In genomic region chr7:82722486-82723123, GRCm38 (mm10) we compare ENCODE assay signal across 18 mouse cellular contexts.
DNase-seq lines count a peak whose midpoint lies in the region; ATAC-seq lines count a peak whose summit lies in the region.
"Had no signal": no experiment of that assay in that cellular context is flagged by ENCODE, and none has a peak within 500 bp of the region (broad histone marks: within the 10 kb centered on the region; RNA-seq: fewer than 3 reads in every experiment).

No protein-coding gene starts in this region.

- H3K27ac ChIP-seq in heart, embryonic 13.5 days (replicated peaks) = peak overlapping the region; percentile 16
- H3K27ac ChIP-seq in midbrain, embryonic 11.5 days (ENCODE audit: low read depth, low read length) = no peak overlapping the region
- no peak overlapping the region for H3K27ac ChIP-seq in midbrain, embryonic 13.5 days
- peak overlapping the region; percentile 77 for H3K27ac ChIP-seq in embryonic facial prominence, embryonic 14.5 days (replicated peaks; ENCODE audit: low read depth, low read length)
- peak overlapping the region; percentile 50; the same call in 1 of the 2 replicates for H3K27ac ChIP-seq in limb, embryonic 15.5 days
- H3K27ac ChIP-seq: hindbrain, embryonic 14.5 days; liver, embryonic 12.5 days; midbrain, embryonic 10.5 days had no signal

- H3K4me2 ChIP-seq in heart, embryonic 13.5 days = no peak overlapping the region
- no peak overlapping the region for H3K4me2 ChIP-seq in midbrain, embryonic 11.5 days
- no peak overlapping the region for H3K4me2 ChIP-seq in midbrain, embryonic 13.5 days (replicated peaks)
- no peak overlapping the region for H3K4me2 ChIP-seq in embryonic facial prominence, embryonic 14.5 days (ENCODE audit: low read depth, low read length)
- no peak overlapping the region for H3K4me2 ChIP-seq in limb, embryonic 15.5 days
- H3K4me2 ChIP-seq: hindbrain, embryonic 14.5 days; liver, embryonic 12.5 days; lung, embryonic 14.5 days had no signal

- no peaks in the 10 kb centered on the region for H3K9me3 ChIP-seq in heart, embryonic 13.5 days
- no peaks in the 10 kb centered on the region for H3K9me3 ChIP-seq in midbrain, embryonic 11.5 days (ENCODE audit: control insufficient read depth, low read length)
- no peaks in the 10 kb centered on the region for H3K9me3 ChIP-seq in midbrain, embryonic 13.5 days
- H3K9me3 ChIP-seq in embryonic facial prominence, embryonic 14.5 days (ENCODE audit: control insufficient read depth, low read length) = no peaks in the 10 kb centered on the region
- H3K9me3 ChIP-seq in limb, embryonic 15.5 days = no peaks in the 10 kb centered on the region
- H3K9me3 ChIP-seq: liver, embryonic 12.5 days; midbrain, embryonic 10.5 days had no signal

- no peaks in the 10 kb centered on the region for H3K27me3 ChIP-seq in heart, embryonic 13.5 days (replicated peaks)
- no peaks in the 10 kb centered on the region for H3K27me3 ChIP-seq in midbrain, embryonic 11.5 days (ENCODE audit: control insufficient read depth, insufficient read depth, low read length)
- H3K27me3 ChIP-seq in midbrain, embryonic 13.5 days = no peaks in the 10 kb centered on the region
- no peaks in the 10 kb centered on the region for H3K27me3 ChIP-seq in embryonic facial prominence, embryonic 14.5 days (replicated peaks; ENCODE audit: control insufficient read depth, insufficient read depth, low read length)
- no peaks in the 10 kb centered on the region for H3K27me3 ChIP-seq in limb, embryonic 15.5 days
- H3K27me3 ChIP-seq: liver, embryonic 12.5 days had no signal

- no peak for DNase-seq in heart, postnatal 4 days
- peak; percentile 83 for DNase-seq in midbrain, embryonic 11.5 days (ENCODE audit: low spot score, missing footprints)
- DNase-seq in embryonic facial prominence, embryonic 14.5 days (ENCODE audit: low spot score) = peak; percentile 87
- no peak for DNase-seq in right cerebral cortex, postnatal 36 days (ENCODE audit: low spot score in 2 of 2)
- DNase-seq in spleen, postnatal 36 days (ENCODE audit: low spot score in 2 of 2) = no peak
- DNase-seq: cerebellum, postnatal 10 days; lung, embryonic 14.5 days; lung, postnatal 4 days; right cerebral cortex, postnatal 14 days; thymus, adult 18-20 months had no signal

- ATAC-seq in heart, embryonic 13.5 days (ENCODE audit: extremely low read depth, insufficient number of reproducible peaks, low FRiP score, low TSS enrichment) = no peak
- no peak for ATAC-seq in midbrain, embryonic 11.5 days (ENCODE audit: low FRiP score)
- no peak for ATAC-seq in midbrain, embryonic 13.5 days
- 0 out of 2 replicates have a peak, but pooled peaks have one; percentile 35 for ATAC-seq in embryonic facial prominence, embryonic 14.5 days (ENCODE audit: low read depth)
- ATAC-seq in limb, embryonic 15.5 days (ENCODE audit: insufficient number of reproducible peaks, low FRiP score, low TSS enrichment, low read depth) = no peak
- ATAC-seq: CD4-positive, CD25-positive, alpha-beta regulatory T cell, adult 4 months; intestine, embryonic 16.5 days; liver, embryonic 12.5 days had no signal

- no peak overlapping the region for H3K9ac ChIP-seq in heart, embryonic 13.5 days
- H3K9ac ChIP-seq in midbrain, embryonic 11.5 days (ENCODE audit: low read length) = no peak overlapping the region
- H3K9ac ChIP-seq in midbrain, embryonic 13.5 days (replicated peaks) = no peak overlapping the region
- H3K9ac ChIP-seq in embryonic facial prominence, embryonic 14.5 days (ENCODE audit: low read depth, low read length) = no peak overlapping the region
- H3K9ac ChIP-seq in limb, embryonic 15.5 days = no peak overlapping the region
- H3K9ac ChIP-seq: hindbrain, embryonic 14.5 days; liver, embryonic 12.5 days; lung, embryonic 14.5 days had no signal

- WGBS in heart, embryonic 13.5 days = 37% methylated on average over 7 of the region's 7 CpGs
- 84% methylated on average over 7 of the region's 7 CpGs for WGBS in midbrain, embryonic 11.5 days
- WGBS in midbrain, embryonic 13.5 days = 86% methylated on average over 7 of the region's 7 CpGs
- 45% methylated on average over 7 of the region's 7 CpGs for WGBS in embryonic facial prominence, embryonic 14.5 days
- 54% methylated on average over 7 of the region's 7 CpGs for WGBS in limb, embryonic 15.5 days

- peaks cover 55% of the 10 kb centered on the region for H3K4me1 ChIP-seq in heart, embryonic 13.5 days
- peaks cover 9% of the 10 kb centered on the region for H3K4me1 ChIP-seq in midbrain, embryonic 11.5 days (ENCODE audit: control insufficient read depth, insufficient read depth, low read length)
- H3K4me1 ChIP-seq in midbrain, embryonic 13.5 days (replicated peaks) = peaks cover 23% of the 10 kb centered on the region
- H3K4me1 ChIP-seq in embryonic facial prominence, embryonic 14.5 days (ENCODE audit: control insufficient read depth, insufficient read depth, low read length) = peaks cover 41% of the 10 kb centered on the region
- peaks cover 45% of the 10 kb centered on the region for H3K4me1 ChIP-seq in limb, embryonic 15.5 days

- no peaks in the 10 kb centered on the region for H3K36me3 ChIP-seq in heart, embryonic 13.5 days
- no peaks in the 10 kb centered on the region for H3K36me3 ChIP-seq in midbrain, embryonic 11.5 days (ENCODE audit: control insufficient read depth, insufficient read depth, low read length)
- no peaks in the 10 kb centered on the region for H3K36me3 ChIP-seq in midbrain, embryonic 13.5 days
- no peaks in the 10 kb centered on the region for H3K36me3 ChIP-seq in embryonic facial prominence, embryonic 14.5 days (ENCODE audit: control insufficient read depth, insufficient read depth, low read length)
- H3K36me3 ChIP-seq in limb, embryonic 15.5 days = no peaks in the 10 kb centered on the region
- H3K36me3 ChIP-seq: midbrain, embryonic 10.5 days had no signal

- no peak overlapping the region for H3K4me3 ChIP-seq in heart, embryonic 13.5 days
- no peak overlapping the region for H3K4me3 ChIP-seq in midbrain, embryonic 11.5 days (ENCODE audit: low read depth, low read length)
- H3K4me3 ChIP-seq in midbrain, embryonic 13.5 days (replicated peaks) = no peak overlapping the region
- H3K4me3 ChIP-seq in embryonic facial prominence, embryonic 14.5 days (ENCODE audit: low read depth, low read length) = no peak overlapping the region
- H3K4me3 ChIP-seq in limb, embryonic 15.5 days = no peak overlapping the region
- H3K4me3 ChIP-seq: liver, embryonic 12.5 days; midbrain, embryonic 10.5 days had no signal

Comparison
In these comparisons a context has a peak if more than half of its experiments do, and no peak if none do; other contexts are left out.
1. H3K27ac ChIP-seq: peak in heart, embryonic 13.5 days (single experiment), embryonic facial prominence, embryonic 14.5 days (single experiment) and limb, embryonic 15.5 days (single experiment); none in midbrain, embryonic 11.5 days (single experiment) and midbrain, embryonic 13.5 days (single experiment).
2. DNase-seq: peak in midbrain, embryonic 11.5 days (single experiment) and embryonic facial prominence, embryonic 14.5 days (single experiment); none in heart, postnatal 4 days (single experiment), right cerebral cortex, postnatal 36 days (0 of 2) and spleen, postnatal 36 days (0 of 2).